Mouse (Mus musculus): ENCODE measurements at regions not wholly inside any gene's neighbourhood (a gene's known extent, or its start where the extent isn't known, plus 50 kb on each side); places are given as distances from the start of the nearest gene placed in this dataset.

DNA sequence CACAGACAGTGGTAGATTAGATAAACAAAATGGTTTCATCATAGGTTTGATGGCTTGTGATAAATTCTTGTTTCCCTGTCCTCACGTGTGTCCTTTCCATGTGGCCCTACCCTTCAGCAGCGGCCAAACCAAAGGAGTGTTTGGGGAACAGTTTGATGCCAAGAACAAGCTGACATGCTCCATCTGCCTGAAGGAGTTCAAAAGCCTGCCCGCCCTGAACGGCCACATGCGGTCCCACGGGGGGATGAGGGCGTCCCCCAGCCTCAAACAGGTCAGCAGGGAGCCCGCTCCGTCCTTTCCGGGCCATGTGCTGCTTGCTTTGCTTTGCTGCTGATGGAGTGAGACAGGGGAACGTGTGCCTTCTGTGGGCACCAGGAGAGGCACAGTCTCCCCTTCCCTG is 51.0 kb upstream of the Mrps10 start:
- H3K27me3 ChIP-seq (replicated peaks; ENCODE audit: control insufficient read depth, insufficient read depth, low read length) = no peaks in the 10 kb centered on the region
- H3K36me3 ChIP-seq (ENCODE audit: control insufficient read depth, insufficient read depth, low read length) = no peaks in the 10 kb centered on the region
- H3K4me3 ChIP-seq (ENCODE audit: insufficient read depth, low read depth, low read length) = no peak overlapping the region
- WGBS = 85% methylated on average over 11 of the region's 11 CpGs
- H3K4me1 ChIP-seq (ENCODE audit: control insufficient read depth, insufficient read depth, low read length) = no peaks in the 10 kb centered on the region
- DNase-seq = no peak
- TF ChIP-seq POLR2A (IDR thresholded peaks at IDR 0.05; ENCODE audit: low read depth, low read length) (no peak), CTCF (conservative IDR thresholded peaks at IDR 0.05; ENCODE audit: insufficient read depth, insufficient read length, low read depth, low read length) (no peak)
- no peak overlapping the region for H3K27ac ChIP-seq (ENCODE audit: insufficient read depth, low read depth, low read length)

DNA sequence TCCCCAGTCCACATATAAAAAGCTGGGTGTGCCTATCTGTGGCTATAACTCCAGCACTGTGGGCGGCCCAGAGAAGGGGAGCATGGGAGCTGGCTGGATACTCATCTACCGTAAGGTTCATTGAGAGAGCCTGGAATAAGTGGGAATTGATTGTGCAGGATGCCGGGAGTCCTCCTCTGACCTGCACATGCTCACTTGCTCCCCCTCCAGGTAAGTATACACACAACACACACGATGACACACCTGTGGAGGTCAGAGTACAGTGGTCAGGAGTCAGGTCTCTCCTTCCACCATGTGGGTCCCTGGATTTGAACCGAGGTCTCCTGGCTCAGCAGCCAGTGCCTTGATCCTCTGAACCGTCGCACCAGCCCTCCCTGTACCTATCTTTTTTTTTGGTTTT is 55.5 kb upstream of the Mrps10 start:
- H3K4me1 ChIP-seq (ENCODE audit: control insufficient read depth, insufficient read depth, low read length) = no peaks in the 10 kb centered on the region
- no peak overlapping the region for H3K27ac ChIP-seq (ENCODE audit: insufficient read depth, low read depth, low read length)
- no peak for TF ChIP-seq POLR2A (IDR thresholded peaks at IDR 0.05; ENCODE audit: low read depth, low read length)
- peak; percentile 11; the same call in 1 of the 2 replicates for TF ChIP-seq CTCF (conservative IDR thresholded peaks at IDR 0.05; ENCODE audit: insufficient read depth, insufficient read length, low read depth, low read length)
- H3K36me3 ChIP-seq (ENCODE audit: control insufficient read depth, insufficient read depth, low read length) = no peaks in the 10 kb centered on the region
- DNase-seq = no peak
- H3K27me3 ChIP-seq (replicated peaks; ENCODE audit: control insufficient read depth, insufficient read depth, low read length) = no peaks in the 10 kb centered on the region
- 95% methylated on average over 7 of the region's 7 CpGs for WGBS
- H3K4me3 ChIP-seq (ENCODE audit: insufficient read depth, low read depth, low read length) = no peak overlapping the region

DNA sequence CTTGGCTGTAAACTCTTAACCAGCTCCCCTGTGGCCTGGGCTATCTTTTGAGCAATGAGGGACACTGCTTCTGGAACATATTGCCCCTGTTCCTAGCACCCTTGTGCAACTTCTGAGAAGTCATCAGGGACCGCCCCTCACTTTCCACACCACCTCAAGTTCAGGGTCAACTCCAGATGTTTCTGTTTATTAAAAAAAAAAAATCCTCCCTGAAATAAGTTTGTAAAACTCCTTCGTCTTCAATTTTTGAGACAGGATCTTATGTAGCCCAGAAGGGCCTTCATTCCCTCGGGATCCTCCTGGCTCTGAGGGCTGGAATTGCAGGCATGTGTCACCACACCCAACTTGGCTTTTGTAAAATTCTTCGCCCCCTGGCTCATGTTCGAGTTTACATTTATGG is 57.4 kb upstream of the Mrps10 start:
- no peak overlapping the region for H3K4me3 ChIP-seq (ENCODE audit: insufficient read depth, low read depth, low read length)
- no peaks in the 10 kb centered on the region for H3K27me3 ChIP-seq (replicated peaks; ENCODE audit: control insufficient read depth, insufficient read depth, low read length)
- H3K36me3 ChIP-seq (ENCODE audit: control insufficient read depth, insufficient read depth, low read length) = no peaks in the 10 kb centered on the region
- DNase-seq = no peak
- TF ChIP-seq CTCF (conservative IDR thresholded peaks at IDR 0.05; ENCODE audit: insufficient read depth, insufficient read length, low read depth, low read length) (no peak), POLR2A (IDR thresholded peaks at IDR 0.05; ENCODE audit: low read depth, low read length) (no peak)
- 66% methylated on average over 5 of the region's 5 CpGs for WGBS
- no peak overlapping the region for H3K27ac ChIP-seq (ENCODE audit: insufficient read depth, low read depth, low read length)
- no peaks in the 10 kb centered on the region for H3K4me1 ChIP-seq (ENCODE audit: control insufficient read depth, insufficient read depth, low read length)

DNA sequence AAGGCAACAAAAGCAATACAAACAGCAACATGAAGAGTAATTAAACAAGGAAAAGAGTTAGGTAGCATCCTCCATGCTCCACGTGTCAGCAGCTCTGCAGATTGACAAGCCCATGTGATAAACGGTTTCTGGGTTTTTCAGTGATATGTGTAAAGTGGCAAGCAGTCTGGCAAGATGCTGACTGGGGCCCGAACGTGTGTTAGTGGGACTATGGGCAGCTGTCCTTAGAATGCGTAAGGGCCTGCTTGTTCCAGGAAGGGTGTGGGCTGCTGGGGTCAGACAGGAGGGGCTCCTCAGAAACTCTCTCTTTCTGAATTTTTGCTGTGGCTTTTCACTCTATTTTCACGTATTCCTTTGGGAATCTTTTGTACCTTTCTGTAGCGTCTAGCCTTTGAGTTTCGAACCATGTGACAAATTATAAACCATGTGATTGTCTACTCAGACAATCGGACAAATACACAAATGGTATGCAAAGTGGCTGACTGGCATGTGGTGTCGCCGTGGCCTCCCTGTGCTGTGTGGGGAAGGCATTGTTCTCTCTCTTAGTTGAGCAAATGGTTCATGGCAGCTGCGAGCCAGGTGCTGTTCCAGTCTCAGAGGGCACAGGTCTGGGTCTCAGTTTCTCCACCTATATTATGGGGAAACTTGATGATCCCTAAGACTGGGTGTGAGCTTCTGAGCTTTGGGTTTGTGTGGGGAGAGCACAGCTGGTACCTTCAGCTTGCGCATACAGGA is 62.5 kb upstream of the Mrps10 start:
- TF ChIP-seq POLR2A (IDR thresholded peaks at IDR 0.05; ENCODE audit: low read depth, low read length) (no peak), CTCF (conservative IDR thresholded peaks at IDR 0.05; ENCODE audit: insufficient read depth, insufficient read length, low read depth, low read length) (no peak)
- 79% methylated on average over 13 of the region's 13 CpGs for WGBS
- no peaks in the 10 kb centered on the region for H3K36me3 ChIP-seq (ENCODE audit: control insufficient read depth, insufficient read depth, low read length)
- DNase-seq = no peak
- H3K27me3 ChIP-seq (replicated peaks; ENCODE audit: control insufficient read depth, insufficient read depth, low read length) = no peaks in the 10 kb centered on the region
- H3K27ac ChIP-seq (ENCODE audit: insufficient read depth, low read depth, low read length) = no peak overlapping the region
- H3K4me1 ChIP-seq (ENCODE audit: control insufficient read depth, insufficient read depth, low read length) = no peaks in the 10 kb centered on the region
- no peak overlapping the region for H3K4me3 ChIP-seq (ENCODE audit: insufficient read depth, low read depth, low read length)

GRCm38 (mm10) chr17:47304463-47305199 is 64.1 kb upstream of the Mrps10 start:
- WGBS = 62% methylated on average over 8 of the region's 8 CpGs
- Histone ChIP-seq H3K36me3 (ENCODE audit: control insufficient read depth, insufficient read depth, low read length) (no peaks in the 10 kb centered on the region), H3K27ac (ENCODE audit: insufficient read depth, low read depth, low read length) (no peak overlapping the region), H3K4me3 (ENCODE audit: insufficient read depth, low read depth, low read length) (no peak overlapping the region), H3K27me3 (replicated peaks; ENCODE audit: control insufficient read depth, insufficient read depth, low read length) (no peaks in the 10 kb centered on the region), H3K4me1 (ENCODE audit: control insufficient read depth, insufficient read depth, low read length) (no peaks in the 10 kb centered on the region)
- TF ChIP-seq CTCF (conservative IDR thresholded peaks at IDR 0.05; ENCODE audit: insufficient read depth, insufficient read length, low read depth, low read length) = no peak
- TF ChIP-seq POLR2A (IDR thresholded peaks at IDR 0.05; ENCODE audit: low read depth, low read length) = no peak
- no peak for DNase-seq

DNA sequence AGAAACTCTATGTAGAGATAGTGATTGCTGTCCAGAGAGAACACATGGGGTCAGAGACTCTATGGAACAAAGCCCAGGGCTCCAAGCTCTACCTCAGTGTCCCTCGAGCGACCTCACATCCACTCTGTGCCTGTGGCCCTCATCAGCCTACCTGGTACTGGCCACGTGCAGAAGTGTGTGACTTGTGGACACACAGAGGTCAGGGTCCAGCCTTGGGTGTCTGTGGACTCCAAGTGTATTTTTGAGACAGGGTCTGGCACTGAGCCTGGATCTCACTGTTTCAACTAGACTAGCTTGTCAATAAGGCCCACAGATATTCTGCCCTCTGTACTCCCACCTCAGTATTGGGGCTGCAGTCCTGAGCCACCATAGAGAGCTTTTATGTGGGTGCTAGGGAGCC is 65.1 kb upstream of the Mrps10 start:
- Histone ChIP-seq H3K27me3 (replicated peaks; ENCODE audit: control insufficient read depth, insufficient read depth, low read length) (no peaks in the 10 kb centered on the region), H3K4me1 (ENCODE audit: control insufficient read depth, insufficient read depth, low read length) (no peaks in the 10 kb centered on the region), H3K4me3 (ENCODE audit: insufficient read depth, low read depth, low read length) (no peak overlapping the region), H3K27ac (ENCODE audit: insufficient read depth, low read depth, low read length) (no peak overlapping the region), H3K36me3 (ENCODE audit: control insufficient read depth, insufficient read depth, low read length) (no peaks in the 10 kb centered on the region)
- 80% methylated on average over 3 of the region's 3 CpGs for WGBS
- peak; percentile 18 for DNase-seq
- TF ChIP-seq POLR2A (IDR thresholded peaks at IDR 0.05; ENCODE audit: low read depth, low read length) (no peak), CTCF (conservative IDR thresholded peaks at IDR 0.05; ENCODE audit: insufficient read depth, insufficient read length, low read depth, low read length) (no peak)

- TF ChIP-seq CTCF (conservative IDR thresholded peaks at IDR 0.05; ENCODE audit: insufficient read depth, insufficient read length, low read depth, low read length) (no peak), POLR2A (IDR thresholded peaks at IDR 0.05; ENCODE audit: low read depth, low read length) (no peak)
- H3K27ac ChIP-seq (ENCODE audit: insufficient read depth, low read depth, low read length) = no peak overlapping the region
- no peaks in the 10 kb centered on the region for H3K36me3 ChIP-seq (ENCODE audit: control insufficient read depth, insufficient read depth, low read length)
- 80% methylated on average over 6 of the region's 6 CpGs for WGBS
- H3K4me3 ChIP-seq (ENCODE audit: insufficient read depth, low read depth, low read length) = no peak overlapping the region
- no peak for DNase-seq
- no peaks in the 10 kb centered on the region for H3K27me3 ChIP-seq (replicated peaks; ENCODE audit: control insufficient read depth, insufficient read depth, low read length)
- H3K4me1 ChIP-seq (ENCODE audit: control insufficient read depth, insufficient read depth, low read length) = no peaks in the 10 kb centered on the region
Observed at GRCm38 (mm10) chr17:47298396-47298919, 70.2 kb upstream of the Mrps10 start.

All from kidney, adult 2 months (tissue).